Mouse (Mus musculus) left cerebral cortex, postnatal 10 days (tissue): ENCODE measurements around the gene Kcnj13. TPM values are rescaled to one million over a fixed set of nuclear protein-coding genes. Genes with fewer than 3 reads are reported as not detected.

Experiments used
- DNase-seq, 2 experiments: peaks; one replicate each; pipeline ENCODE4 v3.0.0; 2021 to 2022; ENCODE audit warnings: low spot score in 2 of 2, mixed read lengths in 1 of 2; ENCODE audit errors: extremely low spot score in 1 of 2
- intact Hi-C: fragments of 180-260 bp; cut with DNase I; formaldehyde crosslinking; loops from one replicate; pipeline ENCODE4 v1.15.1; 2025
- total RNA-seq, 2 experiments: library from RNA; stranded (reverse); gene quantifications; 2 replicates each; pipeline ENCODE4 v1.2.3; 2021

Kcnj13 gene
- 1 to 10 TPM; 1.2 to 1.9 TPM for total RNA-seq

DNA sequence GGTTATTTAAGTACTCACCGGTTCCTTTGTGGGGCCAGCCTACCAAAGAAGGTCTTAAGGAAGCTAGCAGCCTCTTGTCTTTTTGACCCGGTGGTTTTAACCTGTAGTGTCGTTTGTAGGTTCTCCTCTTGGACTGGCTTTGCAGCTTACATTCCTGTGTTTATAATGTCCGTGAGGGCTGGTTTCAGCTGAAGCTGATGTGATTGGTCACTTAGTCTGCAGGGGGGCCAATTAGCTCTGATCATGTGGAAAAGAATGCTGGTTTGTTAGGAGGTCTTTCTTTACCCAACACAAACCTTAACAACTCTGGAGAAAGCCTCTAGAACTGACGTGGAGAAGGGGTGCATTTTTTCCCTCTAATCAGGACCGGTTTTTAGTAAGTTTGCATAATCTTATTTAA, at the start of gene Kcnj13:
Kcnj13 (minus strand) TSS at position 136 of the 400 bp plus-strand sequence.
- DNase-seq = no peak
- intact Hi-C loops = no loop called here

DNA sequence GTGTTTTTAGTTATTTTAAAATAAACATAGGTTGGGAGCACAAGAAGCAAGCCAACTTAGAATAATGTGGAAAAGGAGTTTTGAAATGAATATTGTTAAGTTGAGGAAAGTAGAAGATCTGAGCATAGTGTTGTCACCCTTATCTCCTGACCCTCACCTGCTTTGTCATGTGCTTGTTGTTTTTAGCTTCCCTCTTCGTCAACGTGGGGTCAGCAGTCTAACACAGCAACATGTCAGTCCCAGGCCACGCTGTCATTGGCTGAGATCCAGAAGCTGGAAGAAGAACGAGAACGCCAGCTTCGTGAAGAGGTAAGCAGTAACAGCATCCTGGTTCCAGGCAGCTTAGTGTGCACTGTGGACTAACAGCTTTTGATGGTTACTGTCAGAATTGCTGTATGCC, 42.1 kb upstream of the Kcnj13 start:
- intact Hi-C loops = no loop called here

DNA sequence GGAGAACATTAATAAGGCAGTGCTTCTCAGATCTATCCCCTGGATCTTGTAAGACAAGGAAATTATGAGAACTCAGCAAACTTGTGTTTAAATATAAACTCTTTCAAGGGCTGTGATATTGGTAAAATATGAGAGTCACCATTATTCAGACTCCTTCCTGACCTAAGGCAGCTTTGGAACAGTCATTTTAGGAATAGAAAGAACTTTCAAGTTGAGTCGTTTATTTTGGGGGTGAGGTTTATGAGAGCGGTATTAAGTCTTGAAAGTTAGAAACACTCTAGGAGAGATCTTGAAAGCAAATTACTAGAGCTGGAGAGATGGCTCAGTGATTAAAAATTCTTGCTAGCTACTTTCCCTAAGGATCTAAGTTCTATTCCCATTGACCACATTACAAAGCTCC, 40.6 kb upstream of the Kcnj13 start:
- no peak for DNase-seq
- intact Hi-C loops = no loop called here

More for the DNA sequence above, 42.1 kb upstream of the Kcnj13 start:
- DNase-seq = no peak

DNA sequence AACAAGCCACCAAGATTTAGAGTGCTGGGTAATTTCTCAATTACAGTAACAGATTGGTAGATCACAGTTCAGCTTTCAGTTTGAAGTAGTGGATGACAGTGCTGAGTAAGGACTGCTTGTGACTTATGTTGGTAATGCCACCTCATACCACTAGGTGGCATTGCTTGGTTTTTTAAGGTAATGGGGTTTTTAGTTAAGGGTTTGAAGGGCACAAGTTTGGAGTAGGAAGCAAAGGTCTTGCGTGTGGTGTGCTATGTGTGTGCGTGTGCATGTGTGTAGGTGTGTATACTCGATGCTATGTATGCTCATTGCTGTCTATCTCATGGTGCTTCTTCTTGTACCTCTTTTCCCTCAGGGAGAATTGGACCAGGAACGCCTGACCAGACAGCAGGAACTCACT, 24.2 kb upstream of the Kcnj13 start:
- intact Hi-C loops = loop anchor here (10.0 kb wide), 1 partner anchor 174 kb away; no protein-coding TSS in a partner anchor
- no peak for DNase-seq

DNA sequence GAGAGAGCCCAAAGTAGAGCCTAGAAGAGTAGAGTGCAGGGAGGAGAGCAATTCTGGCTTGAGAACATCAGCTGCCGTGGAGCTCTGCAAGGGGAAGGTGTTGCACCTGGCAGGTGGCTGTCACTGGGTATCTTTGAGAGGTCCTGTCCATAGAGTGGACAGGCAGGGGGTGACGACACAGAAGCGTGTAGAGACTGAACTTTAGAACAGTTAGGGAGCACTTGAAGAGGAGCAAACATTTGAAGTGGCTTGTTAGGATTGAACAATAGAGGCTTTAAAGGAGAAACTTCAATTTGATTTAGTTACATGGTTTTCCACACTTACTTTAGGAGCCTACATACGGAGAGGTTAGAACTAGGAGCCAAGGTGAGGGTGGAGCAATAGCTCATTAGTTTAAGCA, 14.9 kb upstream of the Kcnj13 start:
- no peak for DNase-seq
- intact Hi-C loops = no loop called here

DNA sequence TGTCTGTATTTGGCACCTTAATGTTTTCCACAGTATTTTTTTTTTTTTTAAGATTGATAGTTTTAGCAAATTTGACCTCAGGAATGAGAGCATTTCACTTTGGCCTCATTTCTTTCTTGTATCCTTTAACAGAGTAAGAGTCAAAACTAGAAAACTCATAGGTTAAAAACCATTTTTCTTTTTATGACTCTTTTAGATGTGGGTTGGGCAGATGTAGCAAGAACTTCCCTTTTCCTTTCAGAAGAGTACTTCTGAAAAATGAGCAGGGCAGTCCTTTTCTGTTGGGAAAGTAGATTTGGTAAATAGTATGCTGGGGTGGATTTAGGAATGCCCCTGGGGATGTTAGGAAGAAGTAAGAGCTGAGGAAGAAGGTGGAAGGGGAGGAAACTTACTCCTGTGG, 11.5 kb upstream of the Kcnj13 start:
- intact Hi-C loops = no loop called here
- no peak for DNase-seq

DNA sequence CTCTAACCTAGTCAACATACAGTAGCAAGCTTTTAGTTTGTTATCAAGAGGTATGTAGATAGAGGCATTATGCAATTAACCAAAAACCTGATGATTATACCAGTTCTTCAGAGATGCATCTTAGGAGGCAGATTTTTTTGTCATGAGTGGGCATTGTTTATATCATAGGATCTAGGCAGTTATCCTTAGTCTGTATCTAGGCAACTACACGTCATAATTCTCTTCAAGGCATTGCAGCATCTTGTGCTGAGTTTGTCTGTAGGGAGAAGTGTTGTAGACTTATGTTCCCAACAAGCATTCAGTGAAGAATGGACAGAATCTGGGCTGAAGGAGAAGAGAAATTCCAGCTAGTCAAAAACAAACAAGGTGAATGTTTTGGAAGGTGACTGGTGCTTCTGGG, 10.2 kb upstream of the Kcnj13 start:
- peak in 1 of 2 experiments; percentile 12 for DNase-seq
- intact Hi-C loops = no loop called here

DNA sequence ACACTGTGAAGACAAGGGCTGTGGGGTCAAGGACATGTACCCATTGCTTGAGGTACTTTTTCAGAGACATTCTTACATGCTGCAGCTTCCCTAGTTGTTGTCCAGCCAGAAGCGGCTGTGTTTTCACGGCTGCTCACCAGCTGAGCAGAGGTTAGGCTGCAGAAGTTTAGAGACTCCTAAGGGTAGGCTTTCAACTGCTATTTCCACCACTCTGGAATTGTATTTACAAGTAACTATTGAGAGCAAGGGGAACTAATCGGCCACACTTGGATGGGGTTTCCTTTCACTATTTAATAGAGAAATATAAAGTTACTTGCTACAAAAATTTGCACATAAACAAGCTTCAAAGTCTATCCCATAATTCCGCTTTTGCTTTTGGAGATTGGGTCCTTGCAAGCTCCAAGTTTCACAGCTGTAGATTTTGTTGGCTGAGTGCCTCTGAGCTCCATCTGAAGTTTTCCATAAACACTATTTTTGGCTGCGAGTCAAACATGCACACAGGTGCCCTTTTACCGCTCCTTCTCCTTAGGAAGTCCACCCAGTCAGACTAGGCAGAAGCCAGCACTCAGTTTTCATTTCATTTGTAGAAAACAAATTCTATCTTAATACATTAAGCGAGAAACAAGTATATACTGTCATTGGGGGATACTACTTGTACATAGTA, 2.5 kb upstream of the Kcnj13 start:
- peak; percentile 22 to 55 for DNase-seq
- intact Hi-C loops = no loop called here

DNA sequence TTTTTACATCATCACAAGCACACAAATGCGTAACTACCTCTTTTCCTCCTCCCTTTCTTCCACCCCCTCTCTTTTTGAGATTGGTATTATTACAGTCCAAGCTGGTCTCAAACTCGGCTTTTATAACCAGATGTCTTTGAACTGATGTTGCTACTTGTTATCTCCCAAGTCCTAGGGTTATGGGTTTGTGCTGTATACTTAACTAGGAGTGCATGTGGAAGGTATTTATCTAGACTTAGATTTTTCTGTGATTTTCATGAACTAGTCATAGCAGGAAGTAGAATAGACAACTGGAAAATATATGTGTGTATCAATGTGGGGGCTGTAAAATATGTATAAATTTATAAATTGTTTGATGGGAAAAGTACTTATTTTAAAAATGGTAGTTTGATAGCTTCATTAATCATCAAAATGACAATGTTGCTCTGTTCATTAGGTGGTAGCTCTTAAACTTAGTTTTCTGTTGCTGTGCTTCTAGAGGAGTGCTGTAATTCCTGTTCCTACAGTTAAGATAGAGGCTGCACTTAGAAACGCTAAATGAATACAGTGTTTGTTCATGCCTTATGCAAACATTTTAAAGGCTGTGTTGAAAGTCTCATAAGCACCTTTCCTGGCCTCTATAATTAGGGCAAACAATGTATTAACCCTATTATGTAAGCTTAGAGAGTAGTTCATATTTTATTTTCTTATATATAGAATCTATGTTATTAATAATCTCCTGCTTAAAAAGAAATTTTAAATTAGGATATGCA, 909 bp downstream of the Kcnj13 start:
- intact Hi-C loops = no loop called here
- no peak for DNase-seq

DNA sequence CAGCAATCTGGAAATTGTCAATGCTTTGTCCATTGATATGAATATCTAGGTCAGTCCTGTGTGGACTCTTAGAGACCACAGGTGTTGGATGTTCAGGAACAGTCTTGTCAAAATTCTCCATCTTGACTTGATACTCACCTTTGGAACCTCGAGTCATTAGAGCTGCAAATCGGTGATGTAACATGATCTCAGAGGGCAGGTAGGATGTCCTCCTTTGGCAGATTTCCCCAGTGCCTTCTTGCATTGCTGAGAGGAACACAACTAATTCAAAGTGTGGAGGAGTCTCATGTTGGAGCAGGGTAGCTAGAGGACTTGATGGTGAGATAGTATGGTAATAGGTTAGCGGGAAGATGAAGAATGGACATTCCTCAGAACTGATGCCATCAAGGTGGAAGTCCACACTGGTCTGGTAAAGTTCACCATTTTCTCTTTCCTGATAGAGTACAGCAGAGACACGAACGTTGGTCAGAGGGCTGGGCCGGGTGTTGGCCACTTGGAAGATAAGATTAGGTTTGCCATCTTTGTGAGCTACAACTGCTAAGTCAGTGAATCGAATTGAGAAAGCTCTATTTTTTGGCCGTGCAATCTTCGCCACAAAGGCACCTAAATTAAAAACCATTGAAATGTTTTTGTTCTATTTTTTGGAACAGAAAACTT, 8.0 kb downstream of the Kcnj13 start:
- no peak for DNase-seq
- intact Hi-C loops = no loop called here

DNA sequence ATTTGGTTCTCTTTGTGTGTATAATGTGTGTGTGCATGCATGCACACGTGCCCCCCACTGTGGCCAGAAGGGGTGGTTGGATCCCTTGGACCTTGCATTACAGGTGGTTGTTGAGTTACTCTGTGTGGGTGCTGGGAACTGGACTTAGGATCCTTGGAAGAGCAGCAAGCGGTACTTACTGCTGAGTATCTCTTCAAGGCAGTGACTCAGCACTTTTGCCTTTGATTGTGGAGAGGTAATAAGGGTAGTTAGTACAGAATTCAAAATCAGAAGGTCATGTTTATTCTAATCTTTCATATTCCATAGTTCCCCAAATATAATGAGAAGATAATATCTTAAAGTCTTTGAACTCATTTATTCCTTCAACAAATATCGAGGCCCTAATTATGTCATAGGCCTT, 13.4 kb downstream of the Kcnj13 start:
- intact Hi-C loops = no loop called here
- DNase-seq = no peak

DNA sequence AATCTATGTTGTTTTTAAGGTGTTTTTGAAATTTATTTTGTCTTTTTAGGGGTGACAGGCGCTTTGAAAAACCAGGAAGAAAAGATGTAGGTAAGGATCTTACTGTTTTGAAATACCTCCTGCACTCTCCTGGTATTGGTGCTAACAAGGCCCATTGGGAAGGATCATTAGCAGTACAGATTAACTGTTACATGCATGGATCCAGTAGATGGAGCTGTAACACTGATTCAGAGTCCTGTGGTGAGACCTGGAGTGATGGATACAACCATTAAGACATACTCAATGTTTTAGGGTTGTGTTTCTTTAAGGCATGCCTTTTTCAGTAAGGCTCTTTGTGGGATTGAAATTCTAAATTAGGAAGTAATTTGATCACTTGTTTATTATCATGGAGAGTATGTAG, 14.6 kb downstream of the Kcnj13 start:
- no peak for DNase-seq
- intact Hi-C loops = no loop called here

DNA sequence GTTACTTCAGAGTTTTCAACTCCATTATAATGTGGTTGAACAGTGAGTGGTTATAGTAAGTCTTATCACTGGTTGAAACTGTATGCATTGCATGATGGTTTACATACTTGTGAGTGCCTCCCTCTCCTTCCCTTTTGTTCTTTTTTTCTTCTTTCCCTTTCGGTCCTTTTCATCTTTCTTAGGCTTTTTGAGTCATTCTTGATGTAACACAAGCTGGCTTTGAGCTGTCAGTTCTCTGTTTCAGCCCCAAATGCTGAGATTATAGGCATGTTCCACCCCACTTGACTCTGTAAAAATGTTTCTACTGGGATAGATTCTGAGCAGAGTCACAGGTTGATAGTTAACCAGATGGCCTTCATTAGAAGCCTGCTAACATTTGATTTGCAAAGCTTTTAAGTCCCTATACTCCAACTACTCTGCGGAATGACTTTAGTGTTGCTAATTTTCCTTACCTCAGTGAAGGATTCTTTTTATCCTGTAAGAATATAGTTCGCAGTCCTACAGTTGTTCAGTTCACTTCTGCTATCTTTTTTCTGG, 16.4 kb downstream of the Kcnj13 start:
- intact Hi-C loops = no loop called here
- no peak for DNase-seq

DNA sequence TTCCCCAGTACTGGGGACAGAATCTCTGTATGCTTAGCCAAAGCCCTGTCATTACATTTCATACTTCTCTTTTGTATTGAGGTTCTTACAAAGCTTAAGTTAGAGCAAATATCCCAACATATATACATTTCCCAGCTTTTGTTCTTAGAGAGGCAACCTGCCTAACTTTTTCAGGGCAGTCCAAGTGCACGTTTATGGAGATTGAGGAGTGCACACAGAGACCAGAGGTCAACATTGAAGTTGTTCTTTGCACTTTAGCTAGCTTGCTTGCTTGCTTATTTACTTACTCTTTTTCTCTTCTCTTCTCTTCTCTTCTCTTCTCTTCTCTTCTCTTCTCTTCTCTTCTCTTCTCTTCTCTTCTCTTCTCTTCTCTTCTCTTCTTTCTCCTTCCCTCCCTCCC, 34.3 kb downstream of the Kcnj13 start:
- DNase-seq = no peak
- intact Hi-C loops = no loop called here

DNA sequence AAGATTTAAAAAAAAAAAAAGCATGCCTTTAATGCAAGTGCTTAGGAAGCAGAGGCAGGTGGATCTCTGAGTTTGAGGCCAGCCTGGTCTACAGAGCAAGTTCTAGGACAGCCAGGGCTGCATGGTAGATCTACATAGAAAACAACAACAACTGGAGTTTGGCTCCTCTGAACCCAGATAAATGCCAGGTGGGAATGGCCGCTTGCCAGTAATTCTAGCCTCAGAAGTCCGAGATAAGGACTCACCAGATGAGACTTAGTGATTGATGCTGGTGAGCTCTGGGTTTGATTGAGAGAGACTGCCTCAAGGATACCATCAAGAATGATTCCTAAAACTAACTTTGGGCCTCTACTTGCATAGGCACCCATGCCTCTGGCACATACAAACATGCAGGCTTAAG, 44.0 kb downstream of the Kcnj13 start:
- no peak for DNase-seq
- intact Hi-C loops = no loop called here

Other genes starting within 250 kb of the Kcnj13 start
- gene Ecel1, start 238.2 kb downstream of the Kcnj13 start, total RNA-seq = 1 to 10 TPM; 4.6 to 6.5 TPM
- 1 to 10 TPM; 2.2 to 2.8 TPM for gene Prss56, start 211.4 kb downstream of the Kcnj13 start, total RNA-seq
- gene Chrnd, start 204.1 kb downstream of the Kcnj13 start, total RNA-seq = not detected
- gene Chrng, start 190.1 kb downstream of the Kcnj13 start, total RNA-seq = not detected
- gene Eif4e2, start 180.8 kb downstream of the Kcnj13 start, total RNA-seq = 10 to 100 TPM; 83.2 to 84.2 TPM
- 1 to 10 TPM; 6.0 to 7.0 TPM for gene Efhd1, start 130.4 kb downstream of the Kcnj13 start, total RNA-seq
- 10 to 100 TPM; 73.7 to 77.8 TPM for gene Gigyf2, start 67.7 kb downstream of the Kcnj13 start, total RNA-seq
- not detected for gene Snorc, start 75.5 kb upstream of the Kcnj13 start, total RNA-seq
- gene Neu2, start 115.2 kb upstream of the Kcnj13 start, total RNA-seq = 1 to 10 TPM; 2.3 to 2.4 TPM
- 100 to 1,000 TPM; 198 to 200 TPM for gene Ngef, start 179.1 kb upstream of the Kcnj13 start, total RNA-seq
- 10 to 100 TPM; 14.1 to 17.8 TPM for gene Inpp5d, start 225.6 kb upstream of the Kcnj13 start, total RNA-seq